Mouse (Mus musculus): ENCODE data around the gene Pnpla1.
"Not testable (repeated sequence)": the region's sequence is repeated elsewhere in the genome, so short reads cannot be mapped to it uniquely, and the experiment has no call there.

The Pnpla1 gene

DNA sequence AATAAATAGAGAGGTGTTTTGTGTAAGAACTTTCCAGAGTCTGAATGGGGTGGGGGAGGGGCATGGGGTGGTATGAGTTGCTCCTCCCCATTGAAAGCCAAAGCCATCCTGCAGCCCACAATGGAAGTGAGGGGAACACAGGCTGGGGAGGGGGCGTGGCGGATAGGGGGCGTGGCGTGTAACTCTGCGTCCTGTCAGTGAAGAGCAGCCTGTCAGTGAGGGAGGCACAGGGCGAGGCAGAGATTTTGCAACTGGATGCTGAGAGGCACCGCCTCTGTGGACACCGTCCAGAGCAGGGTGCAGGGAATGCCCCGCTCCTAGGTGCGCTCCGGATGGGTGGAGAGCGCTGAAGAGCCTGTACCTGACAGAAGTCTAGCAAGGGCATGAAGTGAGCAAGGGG, at the start of gene Pnpla1:
Pnpla1 (plus strand) TSS at position 207 of the 400 bp plus-strand sequence.
- no peak for DNase-seq

DNA sequence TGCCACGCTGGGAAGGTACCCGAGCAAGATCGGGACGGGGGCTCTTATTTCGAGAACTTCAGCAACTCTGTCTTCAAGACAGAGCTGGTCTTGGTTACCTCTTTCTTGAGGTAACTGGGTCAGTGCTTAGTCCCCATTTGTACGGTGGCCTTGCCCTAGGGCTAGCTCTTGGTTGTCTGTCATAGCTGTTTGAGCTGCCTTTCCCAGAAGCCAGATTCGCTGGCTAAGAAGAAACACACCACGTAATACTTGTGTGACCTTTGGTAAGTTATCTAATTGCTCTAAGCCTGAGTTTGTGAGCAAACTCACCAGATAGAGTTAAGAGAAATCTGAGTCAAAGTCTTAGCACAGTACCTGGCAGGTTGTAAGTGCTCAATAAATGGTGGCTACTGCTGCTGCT, 49.5 kb upstream of the Pnpla1 start:
- DNase-seq: no peak

GRCm38 (mm10) chr17:28809175-28809831, 48.9 kb upstream of the Pnpla1 start:
- no peak for DNase-seq

DNA sequence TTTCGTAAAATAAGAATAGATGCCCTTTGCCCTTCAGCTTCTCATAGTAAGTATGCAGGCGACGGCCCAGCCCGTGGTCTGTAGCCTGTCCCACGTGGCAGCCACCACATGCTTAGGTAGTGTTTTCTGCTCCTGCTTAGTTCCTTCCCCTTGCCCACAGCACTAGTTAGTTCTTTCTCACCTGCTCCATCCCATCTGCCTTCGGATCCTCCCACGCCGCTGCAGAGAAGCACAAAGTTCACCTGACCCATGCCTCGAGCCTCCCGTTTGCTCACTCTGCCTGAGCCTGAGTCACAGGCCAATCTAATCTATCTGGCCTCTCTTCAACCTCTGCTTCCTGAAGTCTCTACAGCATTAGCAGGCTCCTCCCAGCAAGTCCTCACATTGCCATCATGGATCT, 45.9 kb upstream of the Pnpla1 start:
- no peak for DNase-seq

- no peak for DNase-seq
These were observed 43.6 kb upstream of the Pnpla1 start for GRCm38 (mm10) chr17:28814529-28815097.

GRCm38 (mm10) chr17:28815384-28816004, 42.7 kb upstream of the Pnpla1 start:
- no peak for DNase-seq

DNA sequence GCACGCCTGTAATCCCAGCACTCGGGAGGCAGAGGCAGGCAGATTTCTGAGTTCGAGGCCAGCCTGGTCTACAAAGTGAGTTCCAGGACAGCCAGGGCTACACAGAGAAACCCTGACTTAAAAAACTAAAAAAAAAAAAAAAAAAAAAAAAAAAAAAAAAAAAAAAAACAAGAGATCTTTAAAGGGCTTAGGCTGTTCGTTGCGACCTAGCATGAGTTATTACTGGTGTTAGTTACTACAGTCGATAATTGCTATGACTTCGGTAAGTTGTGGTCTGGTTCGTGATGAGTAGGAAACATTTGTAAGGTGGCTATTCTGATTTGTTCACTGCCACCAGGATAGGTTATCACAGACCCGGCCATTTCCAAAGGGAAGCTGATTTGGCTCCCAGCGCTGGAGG, 41.9 kb upstream of the Pnpla1 start:
- not testable (repeated sequence) for DNase-seq

GRCm38 (mm10) chr17:28816875-28817811, 41.1 kb upstream of the Pnpla1 start:
- no peak for DNase-seq

- no peak for DNase-seq
These were observed 38.0 kb upstream of the Pnpla1 start for GRCm38 (mm10) chr17:28820189-28820588.

DNA sequence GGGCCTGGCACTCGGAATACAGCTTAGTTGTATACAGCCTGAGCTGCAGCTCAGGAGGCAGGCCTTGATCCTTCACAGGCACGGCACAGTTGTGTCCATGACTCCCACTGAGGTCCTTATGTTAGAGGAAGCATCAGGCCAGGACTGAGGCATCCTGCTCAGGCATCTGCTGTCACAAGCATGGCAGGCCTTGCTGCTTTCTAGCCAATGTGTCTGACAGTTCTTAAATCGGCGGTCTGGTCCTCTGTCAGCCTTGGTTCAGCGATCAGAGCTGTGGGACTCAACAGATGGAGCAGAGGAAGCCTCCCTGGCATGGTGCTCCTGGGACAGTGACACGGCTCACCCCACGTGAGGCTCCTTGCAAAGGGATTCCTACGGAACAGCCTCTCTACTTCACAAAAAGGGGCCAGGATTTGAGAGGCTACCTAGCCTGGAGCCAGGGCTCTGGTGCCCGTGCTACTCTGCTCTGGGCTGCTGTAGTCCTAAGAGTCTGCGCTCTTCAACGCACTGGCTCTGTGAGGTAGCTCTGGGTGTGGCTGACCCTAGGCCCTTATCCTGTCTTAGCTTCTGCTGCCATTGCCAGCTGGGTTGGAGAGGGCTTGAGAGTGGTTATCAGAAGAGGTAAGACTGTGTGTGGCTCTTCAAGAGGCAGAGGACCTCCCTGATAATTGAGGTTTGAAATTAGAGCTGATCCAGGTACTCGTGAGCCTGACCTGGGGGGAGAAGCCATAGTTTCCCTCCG, 35.0 kb upstream of the Pnpla1 start:
- DNase-seq: peak; percentile 87 to 88

GRCm38 (mm10) chr17:28823749-28824148, 34.5 kb upstream of the Pnpla1 start:
- peak in 1 of 2 experiments; percentile 23 for DNase-seq

DNA sequence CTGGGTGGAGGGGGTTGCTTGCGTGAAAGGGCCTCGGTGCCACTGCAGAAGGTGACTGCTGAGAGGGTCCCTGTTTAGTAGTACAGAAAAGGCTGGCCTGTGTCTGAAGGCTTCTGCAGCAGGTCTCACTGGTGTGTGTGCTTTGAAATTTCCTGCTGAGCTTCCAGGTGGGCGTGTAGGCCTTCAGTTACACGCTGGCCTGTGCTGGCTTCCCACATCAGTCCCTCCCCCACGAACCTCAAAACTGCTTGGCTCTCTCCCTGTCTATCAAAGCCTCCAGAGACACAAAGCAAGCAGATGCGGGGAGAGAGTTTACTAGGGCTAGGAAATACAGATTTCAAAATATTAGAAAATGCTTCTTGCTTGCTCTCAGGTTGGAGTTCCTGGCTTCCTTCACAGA, 33.3 kb upstream of the Pnpla1 start:
- DNase-seq: no peak

DNA sequence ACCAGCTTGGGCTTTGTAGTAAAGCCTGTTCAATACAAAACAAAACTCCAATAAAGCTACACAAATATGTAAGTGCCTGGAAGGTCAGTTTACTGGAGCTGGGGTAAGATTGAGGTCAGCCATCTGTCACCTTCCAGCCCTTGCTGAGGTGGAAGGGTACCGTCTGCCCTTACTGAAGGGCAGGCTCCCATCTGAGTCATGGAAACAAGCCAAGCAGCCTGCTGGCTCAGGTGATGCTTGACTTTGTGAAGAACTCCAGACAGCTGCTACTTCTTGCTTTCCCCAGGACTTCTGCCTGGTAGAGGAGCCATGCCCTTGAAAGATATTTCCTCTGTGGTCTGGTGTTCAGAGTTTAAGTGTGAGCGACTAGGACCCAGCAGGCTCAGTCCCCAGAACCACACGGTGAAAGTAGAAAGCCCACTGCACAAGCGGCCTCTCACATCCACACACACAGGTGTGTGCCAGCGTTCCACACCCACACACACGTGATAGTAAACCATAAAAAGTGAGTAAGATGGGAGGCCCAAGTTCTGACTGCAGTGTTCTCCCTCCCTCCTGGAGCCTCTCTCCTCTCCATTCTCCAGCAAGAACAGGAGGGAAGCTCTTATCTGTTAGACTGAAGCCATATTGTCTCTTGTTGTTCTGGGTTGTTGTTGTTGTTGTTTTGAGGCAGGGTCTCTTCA, 32.7 kb upstream of the Pnpla1 start:
- DNase-seq: peak in 1 of 2 experiments; percentile 30

GRCm38 (mm10) chr17:28827665-28828231, 30.5 kb upstream of the Pnpla1 start:
- DNase-seq: no peak

DNA sequence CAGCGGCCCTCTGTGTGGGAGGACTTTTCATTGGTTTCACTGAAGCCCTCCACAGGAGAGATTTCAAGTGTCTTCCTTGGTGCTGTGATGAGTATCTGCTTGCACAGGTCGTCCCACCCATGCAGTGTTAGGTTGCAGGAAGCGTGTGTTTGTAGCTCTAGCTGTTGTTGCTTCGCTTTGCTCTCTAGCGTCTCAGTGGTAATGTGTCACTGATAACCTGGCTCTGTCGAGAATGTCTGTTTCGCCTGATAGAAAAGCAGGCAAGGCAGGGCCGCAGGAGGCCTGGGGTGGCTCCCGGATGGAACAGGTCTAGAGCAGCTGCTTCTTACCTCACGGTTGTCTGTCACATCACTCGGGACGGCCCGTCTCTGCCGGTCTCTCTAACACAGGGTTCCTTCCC, 29.1 kb upstream of the Pnpla1 start:
- no peak for DNase-seq

- no peak for DNase-seq
These were observed 27.1 kb upstream of the Pnpla1 start for GRCm38 (mm10) chr17:28831065-28831464.

DNA sequence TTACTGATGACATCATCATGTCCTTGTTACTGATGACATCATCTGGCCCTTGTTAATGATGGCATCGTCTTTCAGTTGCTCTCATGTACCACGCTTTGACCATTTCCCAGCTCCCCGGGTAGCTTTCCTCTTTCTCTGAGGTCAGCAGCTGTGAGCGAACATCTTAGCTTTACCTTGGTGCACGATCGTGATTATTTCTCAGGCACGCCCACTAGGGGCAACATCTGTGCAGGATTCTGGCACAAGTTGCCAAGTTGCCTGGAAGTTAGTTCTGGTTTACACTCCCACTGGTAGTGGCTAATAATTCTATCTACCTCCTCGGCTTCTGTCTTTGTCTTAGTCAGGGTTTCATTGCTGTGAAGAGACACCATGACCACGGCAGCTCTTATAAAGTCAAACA, 26.2 kb upstream of the Pnpla1 start:
- no peak for DNase-seq

GRCm38 (mm10) chr17:28832875-28833274, 25.3 kb upstream of the Pnpla1 start:
- no peak for DNase-seq

GRCm38 (mm10) chr17:28834676-28835075, 23.5 kb upstream of the Pnpla1 start:
- no peak for DNase-seq

- no peak for DNase-seq
These were observed 20.4 kb upstream of the Pnpla1 start for GRCm38 (mm10) chr17:28837840-28838239.

GRCm38 (mm10) chr17:28841947-28842346, 16.3 kb upstream of the Pnpla1 start:
- not testable (repeated sequence) for DNase-seq

All from cerebellum, postnatal 25 days (tissue).